Mouse (Mus musculus): ENCODE measurements around the gene Zdhhc9. TPM values are rescaled to one million over a fixed set of nuclear protein-coding genes. Genes with fewer than 3 reads are reported as not detected.
"Not testable (repeated sequence)": the region's sequence is repeated elsewhere in the genome, so short reads cannot be mapped to it uniquely, and the experiment has no call there.

The Zdhhc9 gene
- polyA plus RNA-seq (2017; shearing (Covaris generic)): 1 to 10 TPM; 1.7 to 3.0 TPM

GRCm38 (mm10) chrX:48208519-48209185 is at the start of gene Zdhhc9:
Gene Zdhhc9 (minus strand): TSS chrX:48208878.
- ATAC-seq: peak; percentile 98

GRCm38 (mm10) chrX:48257011-48257410 is 48.3 kb upstream of the Zdhhc9 start:
- ATAC-seq: no peak

GRCm38 (mm10) chrX:48256468-48257007 is 47.9 kb upstream of the Zdhhc9 start, which contains the start of gene Utp14a:
Gene Utp14a (plus strand): TSS chrX:48256862.
- ATAC-seq: peak; percentile 97

GRCm38 (mm10) chrX:48255830-48256428 is 47.3 kb upstream of the Zdhhc9 start:
- ATAC-seq: peak; percentile 55

- peak; percentile 100 for ATAC-seq
Observed at GRCm38 (mm10) chrX:48234417-48234816, 25.7 kb upstream of the Zdhhc9 start.

- no peak for ATAC-seq
Observed at GRCm38 (mm10) chrX:48226225-48226624, 17.5 kb upstream of the Zdhhc9 start.

GRCm38 (mm10) chrX:48222706-48223105 is 14.0 kb upstream of the Zdhhc9 start:
- no peak for ATAC-seq

- ATAC-seq: no peak
Observed at GRCm38 (mm10) chrX:48219468-48219867, 10.8 kb upstream of the Zdhhc9 start.

GRCm38 (mm10) chrX:48209746-48210145 is 1.1 kb upstream of the Zdhhc9 start:
- not testable (repeated sequence) for ATAC-seq

- ATAC-seq: peak; percentile 35
Observed at GRCm38 (mm10) chrX:48207761-48208487, 754 bp downstream of the Zdhhc9 start.

GRCm38 (mm10) chrX:48204469-48204868 is 4.2 kb downstream of the Zdhhc9 start:
- no peak for ATAC-seq

GRCm38 (mm10) chrX:48203763-48204162 is 4.9 kb downstream of the Zdhhc9 start:
- no peak for ATAC-seq

- no peak for ATAC-seq
Observed at GRCm38 (mm10) chrX:48202995-48203394, 5.7 kb downstream of the Zdhhc9 start.

- ATAC-seq: no peak
Observed at GRCm38 (mm10) chrX:48202436-48202835, 6.2 kb downstream of the Zdhhc9 start.

- no peak for ATAC-seq
Observed at GRCm38 (mm10) chrX:48201973-48202372, 6.7 kb downstream of the Zdhhc9 start.

- no peak for ATAC-seq
Observed at GRCm38 (mm10) chrX:48200699-48201098, 8.0 kb downstream of the Zdhhc9 start.

- ATAC-seq: no peak
Observed at GRCm38 (mm10) chrX:48199026-48199425, 9.7 kb downstream of the Zdhhc9 start.

- ATAC-seq: no peak
Observed at GRCm38 (mm10) chrX:48197856-48198255, 10.8 kb downstream of the Zdhhc9 start.

GRCm38 (mm10) chrX:48193235-48194152 is 15.2 kb downstream of the Zdhhc9 start:
- no peak for ATAC-seq

GRCm38 (mm10) chrX:48191261-48191660 is 17.4 kb downstream of the Zdhhc9 start:
- no peak for ATAC-seq

- ATAC-seq: no peak
Observed at GRCm38 (mm10) chrX:48184703-48185102, 24.0 kb downstream of the Zdhhc9 start.

GRCm38 (mm10) chrX:48181844-48182243 is 26.8 kb downstream of the Zdhhc9 start:
- ATAC-seq: no peak
